Comparison of ENCODE assay signal across 19 mouse cellular contexts in the genomic region with DNA sequence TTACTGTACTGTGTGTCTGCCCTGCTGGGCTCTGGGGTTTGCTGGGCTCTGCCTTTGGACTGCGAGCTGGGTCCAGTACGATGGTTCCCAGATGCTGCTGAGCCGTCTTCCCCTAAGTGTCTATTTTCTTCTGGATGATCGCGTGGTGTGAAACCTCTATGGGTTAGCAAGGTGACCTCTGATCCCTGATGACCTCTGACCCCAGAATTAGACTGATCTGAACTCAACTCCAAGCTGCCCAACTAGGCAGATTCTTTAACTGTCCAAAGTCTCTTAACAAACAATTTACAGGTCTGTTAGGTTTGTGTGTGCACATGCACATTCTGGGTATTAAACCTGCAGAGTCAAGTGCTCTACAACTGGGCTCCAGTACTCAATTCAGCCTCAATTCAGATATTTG. TPM values are rescaled to one million over a fixed set of nuclear protein-coding genes. Genes with fewer than 3 reads are reported as not detected.
DNase-seq lines count a peak whose midpoint lies in the region; ATAC-seq and TF ChIP-seq lines count a peak whose summit lies in the region.
"Had no signal": no experiment of that assay in that cellular context is flagged by ENCODE, and none has a peak within 500 bp of the region (broad histone marks: within the 10 kb centered on the region; RNA-seq: fewer than 3 reads in every experiment).

No protein-coding gene starts in this region.

- intact Hi-C loops in left cerebral cortex, adult 2 months (cut with DNase I) = loop anchor here (5.0 kb wide), 1 partner anchor 39 kb away; a partner anchor contains a TSS
- intact Hi-C loops in left cerebral cortex, postnatal 4 days (cut with DNase I) = no loop called here

- TF ChIP-seq POLR2A in kidney, adult 2 months (IDR thresholded peaks at IDR 0.05; ENCODE audit: low read depth, low read length) = no peak

- no peak overlapping the region for H3K4me3 ChIP-seq in kidney, adult 2 months (ENCODE audit: insufficient read depth, low read depth, low read length)
- no peak overlapping the region for H3K4me3 ChIP-seq in kidney, embryonic 15.5 days (replicated peaks)
- no peak overlapping the region for H3K4me3 ChIP-seq in left cerebral cortex, adult 2 months
- H3K4me3 ChIP-seq: embryonic facial prominence, embryonic 10.5 days; forebrain, embryonic 13.5 days; heart, adult 2 months; heart, embryonic 13.5 days had no signal

- no peaks in the 10 kb centered on the region for H3K9me3 ChIP-seq in kidney, embryonic 15.5 days (replicated peaks)
- H3K9me3 ChIP-seq: embryonic facial prominence, embryonic 10.5 days; forebrain, embryonic 13.5 days; heart, embryonic 13.5 days had no signal

- H3K4me1 ChIP-seq in kidney, adult 2 months (ENCODE audit: control insufficient read depth, insufficient read depth, low read length) = no peaks in the 10 kb centered on the region
- H3K4me1 ChIP-seq in kidney, embryonic 15.5 days = peaks cover 22% of the 10 kb centered on the region

- WGBS in kidney, adult 2 months = 60% methylated on average over 5 of the region's 5 CpGs
- WGBS in kidney, embryonic 15.5 days = 74% methylated on average over 5 of the region's 5 CpGs

- ATAC-seq in kidney, embryonic 15.5 days (replicated peaks; ENCODE audit: low FRiP score) = no peak
- ATAC-seq: forebrain, embryonic 13.5 days; forebrain, postnatal 0 days had no signal

- H3K4me2 ChIP-seq in kidney, embryonic 15.5 days = no peak overlapping the region
- H3K4me2 ChIP-seq: forebrain, embryonic 13.5 days; heart, embryonic 13.5 days had no signal

- no peaks in the 10 kb centered on the region for H3K27me3 ChIP-seq in kidney, adult 2 months (replicated peaks; ENCODE audit: control insufficient read depth, insufficient read depth, low read length)
- no peaks in the 10 kb centered on the region for H3K27me3 ChIP-seq in kidney, embryonic 15.5 days
- H3K27me3 ChIP-seq: forebrain, embryonic 13.5 days; heart, embryonic 13.5 days had no signal

- H3K9ac ChIP-seq in kidney, embryonic 15.5 days = no peak overlapping the region
- H3K9ac ChIP-seq: forebrain, embryonic 13.5 days; forebrain, postnatal 0 days; heart, embryonic 13.5 days had no signal

- DNase-seq in embryo, embryonic 9.5 days (ENCODE audit: extremely low spot score) = peak; percentile 6
- no peak for DNase-seq in embryo, embryonic 11 days
- DNase-seq in kidney, adult 2 months = peak; percentile 56
- no peak for DNase-seq in left cerebral cortex, adult 2 months (ENCODE audit: extremely low spot score in 1 of 2, low spot score in 2 of 2)
- DNase-seq in left cerebral cortex, postnatal 4 days = no peak
- peak; percentile 21 for DNase-seq in thymus, postnatal 4 days
- no peak for DNase-seq in thymus, adult 18-20 months
- DNase-seq: adrenal gland, postnatal 10 days; cerebellum, adult 11-12 months; cerebellum, adult 9-10 months; cerebellum, postnatal 25 days; forebrain, postnatal 0 days; gastrocnemius, postnatal 14 days; heart, adult 2 months; heart, postnatal 36 days had no signal

- no peak overlapping the region for H3K27ac ChIP-seq in kidney, adult 2 months (ENCODE audit: insufficient read depth, low read depth, low read length)
- no peak overlapping the region for H3K27ac ChIP-seq in kidney, embryonic 15.5 days
- peak overlapping the region; percentile 91 for H3K27ac ChIP-seq in left cerebral cortex, adult 2 months
- H3K27ac ChIP-seq: embryonic facial prominence, embryonic 10.5 days; forebrain, embryonic 13.5 days; heart, adult 2 months; heart, embryonic 13.5 days had no signal

- H3K36me3 ChIP-seq in kidney, adult 2 months (ENCODE audit: control insufficient read depth, insufficient read depth, low read length) = no peaks in the 10 kb centered on the region
- H3K36me3 ChIP-seq in kidney, embryonic 15.5 days = no peaks in the 10 kb centered on the region
- H3K36me3 ChIP-seq: embryonic facial prominence, embryonic 10.5 days; heart, embryonic 13.5 days had no signal

- no peak for TF ChIP-seq CTCF in kidney, adult 2 months (conservative IDR thresholded peaks at IDR 0.05; ENCODE audit: insufficient read depth, insufficient read length, low read depth, low read length)
- TF ChIP-seq CTCF in left cerebral cortex, adult 2 months (IDR thresholded peaks at IDR 0.05) = no peak

RNA-seq across cellular contexts. Expression of a gene that starts 37.5 kb away (rescaled TPM):
- polyA plus RNA-seq in kidney, adult 2 months (2012; rRNA removed) = 8.7 and 9.8 TPM in 2 replicates
- 57.7 and 59.9 TPM in 2 replicates for polyA plus RNA-seq in kidney, embryonic 15.5 days (2015; fragmentation: Nextera tagmentation; extraction: Ambion mirVana)
- total RNA-seq in left cerebral cortex, adult 2 months (2021) = 100 to 1,000 TPM; 171 to 179 TPM
- total RNA-seq in left cerebral cortex, postnatal 4 days (2021) = 10 to 100 TPM; 91.9 to 99.8 TPM

Comparison
In these comparisons a context has a peak if more than half of its experiments do, and no peak if none do; other contexts are left out.
1. DNase-seq: peak in embryo, embryonic 9.5 days (single experiment), kidney, adult 2 months (single experiment) and thymus, postnatal 4 days (single experiment); none in embryo, embryonic 11 days (single experiment), left cerebral cortex, adult 2 months (0 of 2), left cerebral cortex, postnatal 4 days (single experiment) and thymus, adult 18-20 months (0 of 2).